Mouse (Mus musculus): ENCODE measurements around the gene Lfng.

DNA sequence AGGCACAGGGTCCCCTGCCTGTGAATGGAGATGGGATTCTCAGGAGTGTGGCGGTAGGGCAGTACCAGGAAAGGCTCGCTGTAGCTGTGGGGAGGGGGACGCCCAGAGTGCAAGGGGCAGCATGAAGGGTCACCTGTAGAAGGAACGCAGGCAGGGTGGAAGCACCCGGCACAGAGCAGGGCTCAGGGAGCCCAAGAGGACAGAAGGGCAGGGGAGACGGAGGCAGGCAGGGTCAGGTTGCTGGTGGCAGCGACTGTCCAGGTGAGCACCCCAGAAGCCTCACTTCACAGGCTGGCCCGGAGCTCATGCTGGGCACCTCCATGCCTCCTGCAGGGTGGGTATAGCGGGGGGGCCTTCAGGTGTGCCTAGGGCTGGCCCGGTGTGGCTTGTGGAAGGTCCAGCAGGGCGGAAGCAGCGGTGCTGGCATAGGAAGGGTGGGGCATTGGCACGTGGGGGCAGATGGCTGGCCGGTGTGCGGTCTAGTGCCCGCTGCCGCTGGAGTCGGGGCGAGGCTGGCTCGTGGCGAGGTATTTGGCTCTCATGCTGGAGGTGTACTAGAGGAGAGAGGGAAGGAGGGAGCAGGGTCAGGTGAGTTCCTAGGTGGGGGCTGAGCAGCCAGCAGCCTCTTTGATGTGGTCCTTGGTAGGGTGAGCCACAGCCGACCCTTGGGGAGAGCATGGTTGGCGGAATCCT is 16.0 kb downstream of the Lfng start:
- TF ChIP-seq POLR2A (IDR thresholded peaks at IDR 0.05; ENCODE audit: insufficient read depth, low read depth, low read length) (no peak), CTCF (IDR thresholded peaks at IDR 0.05; ENCODE audit: insufficient read depth, low read depth, low read length) (no peak)
